26 mouse cellular contexts compared by ENCODE assay signal in the genomic region with DNA sequence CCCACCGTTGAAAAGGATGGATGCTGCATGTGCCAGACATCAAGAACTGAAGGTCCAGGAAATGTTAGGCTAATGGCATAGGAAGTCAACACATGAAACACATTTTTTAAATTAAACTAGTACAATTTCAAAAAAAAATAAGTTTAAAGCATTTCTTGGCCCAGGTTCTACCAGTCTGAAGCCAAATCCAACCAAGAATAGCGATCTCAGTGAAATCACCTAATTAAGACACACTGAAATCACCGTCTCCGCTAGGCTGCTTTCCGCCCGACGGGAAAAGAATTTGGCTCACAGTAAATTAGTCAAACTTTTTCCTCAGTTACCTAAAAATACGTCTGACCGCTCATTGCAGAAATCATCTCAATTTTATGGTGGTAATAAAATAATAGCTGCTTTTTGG. TPM values are rescaled to one million over a fixed set of nuclear protein-coding genes. Genes with fewer than 3 reads are reported as not detected.
DNase-seq lines count a peak whose midpoint lies in the region; ATAC-seq and TF ChIP-seq lines count a peak whose summit lies in the region.
"Had no signal": no experiment of that assay in that cellular context is flagged by ENCODE, and none has a peak within 500 bp of the region (broad histone marks: within the 10 kb centered on the region; RNA-seq: fewer than 3 reads in every experiment).

No protein-coding gene starts in this region.

- H3K4me2 ChIP-seq in hindbrain, embryonic 11.5 days (replicated peaks; ENCODE audit: low read depth, low read length), result no peak overlapping the region
- H3K4me2 ChIP-seq: embryonic facial prominence, embryonic 12.5 days; forebrain, embryonic 15.5 days; heart, embryonic 12.5 days; heart, embryonic 15.5 days; hindbrain, embryonic 14.5 days had no signal

- peak; percentile 36; the same call in 1 of the 2 replicates for ATAC-seq in frontal cortex, adult (ENCODE audit: low TSS enrichment)
- no peak for ATAC-seq in hindbrain, embryonic 11.5 days (ENCODE audit: low FRiP score)
- ATAC-seq: CD4-positive, CD25-positive, alpha-beta regulatory T cell, adult 4 months; forebrain, embryonic 15.5 days; hindbrain, postnatal 0 days; inflammation-experienced regulatory T-cells, adult 6 months; intestine, embryonic 16.5 days had no signal

- no peaks in the 10 kb centered on the region for H3K27me3 ChIP-seq in hindbrain, embryonic 11.5 days (ENCODE audit: control insufficient read depth, insufficient read depth, low read length)
- H3K27me3 ChIP-seq in thymus, adult 2 months (ENCODE audit: control insufficient read depth, insufficient read depth, low read length), result no peaks in the 10 kb centered on the region
- H3K27me3 ChIP-seq: embryonic facial prominence, embryonic 12.5 days; forebrain, embryonic 15.5 days; heart, embryonic 12.5 days; heart, embryonic 15.5 days had no signal

- no peak for TF ChIP-seq CTCF in thymus, adult 2 months (IDR thresholded peaks at IDR 0.05; ENCODE audit: borderline replicate concordance, control insufficient read depth, extremely low read depth, insufficient read depth, low read length, poor library complexity)

- DNase-seq in frontal cortex, postnatal 14 days (ENCODE audit: low spot score in 2 of 2), result no peak
- peak; percentile 27 for DNase-seq in brain, adult 2 months (ENCODE audit: low read depth, low spot score)
- DNase-seq in fat pad, adult 2 months (ENCODE audit: extremely low read depth, low read depth, low spot score), result peak; percentile 25
- DNase-seq in hindbrain, embryonic 11.5 days (ENCODE audit: low spot score), result no peak
- DNase-seq in thymus, adult 2 months, result no peak
- DNase-seq: adrenal gland, adult 2 months; adrenal gland, postnatal 14 days; cerebellum, adult 11-12 months; cerebellum, adult 8-10 months; cerebellum, postnatal 10 days; gastrocnemius, postnatal 25 days; heart, adult 18-20 months; heart, postnatal 10 days; heart, postnatal 36 days had no signal

- H3K4me3 ChIP-seq in hindbrain, embryonic 11.5 days (ENCODE audit: low read depth, low read length), result no peak overlapping the region
- no peak overlapping the region for H3K4me3 ChIP-seq in thymus, adult 2 months (ENCODE audit: control insufficient read depth, insufficient read depth, low read length)
- H3K4me3 ChIP-seq: embryonic facial prominence, embryonic 12.5 days; erythroblast, embryonic 14.5 days; forebrain, embryonic 15.5 days; heart, embryonic 12.5 days; heart, embryonic 15.5 days; hindbrain, embryonic 10.5 days had no signal

- H3K4me1 ChIP-seq in hindbrain, embryonic 11.5 days (replicated peaks; ENCODE audit: control insufficient read depth, insufficient read depth, low read length), result no peaks in the 10 kb centered on the region
- H3K4me1 ChIP-seq in thymus, adult 2 months (replicated peaks; ENCODE audit: control insufficient read depth, insufficient read depth, low read length), result no peaks in the 10 kb centered on the region
- H3K4me1 ChIP-seq: embryonic facial prominence, embryonic 12.5 days; heart, embryonic 15.5 days; hindbrain, embryonic 10.5 days had no signal

- no peak overlapping the region for H3K9ac ChIP-seq in hindbrain, embryonic 11.5 days (ENCODE audit: low read depth, low read length)
- H3K9ac ChIP-seq: embryonic facial prominence, embryonic 12.5 days; forebrain, embryonic 15.5 days; heart, embryonic 12.5 days; heart, embryonic 15.5 days; hindbrain, embryonic 14.5 days had no signal

- H3K36me3 ChIP-seq in hindbrain, embryonic 11.5 days (ENCODE audit: control insufficient read depth, insufficient read depth, low read length), result no peaks in the 10 kb centered on the region
- no peaks in the 10 kb centered on the region for H3K36me3 ChIP-seq in thymus, adult 2 months (ENCODE audit: control insufficient read depth, insufficient read depth, low read length)
- H3K36me3 ChIP-seq: embryonic facial prominence, embryonic 12.5 days; forebrain, embryonic 15.5 days; heart, embryonic 15.5 days had no signal

- no peak overlapping the region for H3K27ac ChIP-seq in hindbrain, embryonic 11.5 days (ENCODE audit: low read depth, low read length)
- H3K27ac ChIP-seq in thymus, adult 2 months (ENCODE audit: control insufficient read depth, insufficient read depth, low read length), result no peak overlapping the region
- H3K27ac ChIP-seq: embryonic facial prominence, embryonic 12.5 days; forebrain, embryonic 15.5 days; heart, embryonic 15.5 days; hindbrain, embryonic 10.5 days; hindbrain, embryonic 14.5 days; hindbrain, postnatal 0 days had no signal

- no peaks in the 10 kb centered on the region for H3K9me3 ChIP-seq in hindbrain, embryonic 11.5 days (ENCODE audit: control insufficient read depth, low read length)
- H3K9me3 ChIP-seq: embryonic facial prominence, embryonic 12.5 days; forebrain, embryonic 15.5 days; heart, embryonic 15.5 days had no signal

- WGBS in hindbrain, embryonic 11.5 days, result 96% methylated on average over 9 of the region's 9 CpGs
- WGBS in thymus, adult 2 months, result 96% methylated on average over 9 of the region's 9 CpGs

- TF ChIP-seq POLR2A in thymus, adult 2 months (IDR thresholded peaks at IDR 0.05; ENCODE audit: control insufficient read depth, extremely low read depth, insufficient read depth, low read length, poor library complexity), result no peak

RNA-seq across cellular contexts. Expression of gene Parp8, which starts 13.3 kb away (rescaled TPM):
- polyA plus RNA-seq in hindbrain, embryonic 11.5 days (2014; fragmentation: Nextera tagmentation; extraction: Ambion mirVana), result 17.2 and 18.2 TPM in 2 replicates
- 14.4 and 17.4 TPM in 2 replicates for polyA plus RNA-seq in thymus, adult 2 months (2012; rRNA removed)

Comparison
In these comparisons a context has a peak if more than half of its experiments do, and no peak if none do; other contexts are left out.
1. DNase-seq: peak in brain, adult 2 months (single experiment) and fat pad, adult 2 months (single experiment); none in frontal cortex, postnatal 14 days (0 of 2), hindbrain, embryonic 11.5 days (single experiment) and thymus, adult 2 months (single experiment).